Mouse (Mus musculus): ENCODE data around the gene Setd2. TPM values are rescaled to one million over a fixed set of nuclear protein-coding genes. Genes with fewer than 3 reads are reported as not detected.

Setd2 gene
- polyA plus RNA-seq, 1 experiment from 2014 or later = 75.1 TPM

DNA sequence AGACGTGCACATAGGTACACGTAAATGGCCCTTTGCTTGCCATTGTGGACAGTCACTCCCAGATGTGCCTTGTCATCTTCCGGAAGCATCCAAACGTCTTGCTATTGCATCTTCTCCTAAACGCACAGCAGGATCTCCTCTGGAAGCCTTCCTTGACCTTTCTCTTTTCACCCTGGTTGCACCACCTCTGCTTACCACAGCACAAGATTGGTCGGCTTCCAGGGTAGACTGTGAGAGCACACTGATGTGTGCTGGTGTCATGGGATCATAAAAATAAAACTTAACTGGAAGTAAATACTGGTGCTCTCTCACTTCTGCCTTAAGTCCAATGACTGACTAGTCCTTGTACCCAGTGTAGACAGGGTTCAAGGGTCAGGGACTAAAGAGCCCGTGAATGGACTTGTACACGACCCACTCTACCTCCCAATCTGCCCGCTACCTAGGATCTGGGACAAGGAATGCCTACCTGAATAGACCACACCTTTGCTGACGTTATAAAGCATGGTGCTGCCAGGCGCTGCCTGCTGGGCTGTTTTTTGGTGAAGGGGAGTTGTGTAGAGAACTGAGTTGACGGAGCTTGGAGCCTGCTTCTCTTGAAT lies 90.3 kb downstream of the Setd2 start:
- POLR2A ChIA-PET = no interaction called here

DNA sequence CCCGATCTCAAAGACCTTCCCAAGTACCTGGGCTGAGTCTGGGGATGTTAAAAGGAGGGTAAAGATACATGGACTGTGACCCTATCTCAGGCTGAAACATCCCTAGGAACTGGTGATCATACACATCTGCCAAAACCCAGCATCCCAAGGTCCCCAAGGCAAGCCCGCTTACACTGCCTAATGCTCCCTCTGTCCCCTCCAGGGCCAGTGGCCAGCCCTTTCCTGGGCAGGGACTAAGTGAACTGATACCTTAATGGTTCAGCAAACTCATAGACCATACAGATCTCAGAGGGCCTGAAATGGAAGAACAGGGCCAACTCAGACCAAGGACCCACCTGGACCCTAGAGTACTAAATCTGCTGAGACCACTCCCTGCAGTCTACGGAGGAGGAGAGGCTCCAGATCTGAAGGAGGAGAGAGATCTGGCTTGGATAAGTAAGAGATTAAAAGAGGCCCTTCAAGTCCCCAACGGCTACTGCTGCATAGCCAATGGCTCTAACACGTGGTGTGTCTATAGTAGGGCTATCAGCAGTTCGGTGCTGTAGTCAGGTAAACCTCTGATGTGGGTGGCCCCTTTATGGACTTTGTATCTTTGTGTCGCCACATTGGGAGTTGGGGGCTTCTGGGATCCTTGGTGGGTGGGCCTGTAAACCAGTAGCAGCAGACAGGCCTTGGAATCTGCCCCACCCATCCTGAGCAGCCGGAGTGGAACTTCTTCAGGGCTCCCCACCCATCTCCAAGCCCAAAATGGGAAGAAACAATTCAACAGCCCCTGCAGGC lies 91.2 kb downstream of the Setd2 start:
- DNase-seq (ENCODE audit: low read depth, low spot score) (no peak), ATAC-seq (no peak)
- CTCF ChIA-PET = interaction anchor here (0.8 to 1.1 kb wide), 2 partner anchors 11 kb away, joined by 3 read pairs; no protein-coding TSS in a partner anchor

More for the DNA sequence above, 90.3 kb downstream of the Setd2 start:
- TF ChIP-seq CTCF (IDR thresholded peaks at IDR 0.05) = no peak
- CTCF ChIA-PET = interaction anchor here (0.8 kb wide), 1 partner anchor 12 kb away, joined by 3 read pairs; no protein-coding TSS in a partner anchor
- no peak for DNase-seq (ENCODE audit: low read depth, low spot score)
- H3K27me3 ChIP-seq = no peaks in the 10 kb centered on the region
- ATAC-seq = no peak
- in situ Hi-C loops (cut with MboI; ENCODE audit: low pct_unique_long_range_greater_than_20kb) = loop anchor here (10.0 kb wide), 1 partner anchor 188 kb away; no protein-coding TSS in a partner anchor

DNA sequence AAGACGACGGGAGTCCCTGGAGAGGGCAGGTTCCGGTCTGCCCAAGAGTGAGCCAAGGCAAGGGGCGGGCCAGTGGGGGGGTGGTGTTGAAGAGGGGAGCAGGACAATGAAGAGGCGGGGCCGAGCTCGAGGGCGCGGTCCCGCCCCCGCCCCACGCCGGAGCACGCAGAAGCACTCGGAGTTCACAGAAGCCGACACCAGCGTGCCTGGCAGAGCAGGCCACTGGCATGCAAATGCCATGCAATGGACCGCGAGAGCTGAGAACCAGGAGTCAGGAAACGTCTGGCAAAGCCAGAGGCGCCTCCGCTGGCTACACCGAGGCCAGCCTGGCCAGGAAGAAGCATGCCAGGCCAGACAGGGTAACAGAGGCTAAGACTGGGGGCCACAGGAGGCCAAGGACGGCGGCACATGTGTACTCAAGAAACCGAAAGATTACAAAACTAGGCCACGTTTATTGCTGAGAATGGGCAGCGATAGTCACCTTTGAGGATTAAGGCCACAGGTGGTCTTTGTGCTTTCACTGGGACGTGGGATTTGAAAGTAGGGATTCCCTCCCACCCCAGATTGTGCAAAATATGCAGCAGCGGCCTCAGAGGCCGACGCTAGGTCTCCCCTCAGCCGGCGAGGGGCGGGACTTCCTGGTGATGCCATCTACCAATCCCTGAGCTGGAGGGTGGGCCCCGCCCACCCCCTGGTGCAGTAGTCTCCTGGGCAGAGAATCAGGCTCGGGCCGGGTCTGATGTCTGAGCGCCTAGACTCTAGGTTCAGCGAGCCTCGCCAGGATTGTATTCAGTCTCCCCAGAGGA lies 92.2 kb downstream of the Setd2 start, which contains the start of gene Nradd:
TSS of gene Nradd (minus strand) at position 92 of the 806 bp plus-strand sequence.
- in situ Hi-C loops (cut with MboI; ENCODE audit: low pct_unique_long_range_greater_than_20kb) = loop anchor here (10.0 kb wide), 1 partner anchor 190 kb away; no protein-coding TSS in a partner anchor
- ChIA-PET CTCF (interaction anchor here (1.1 to 1.2 kb wide), 2 partner anchors 10 to 176 kb away, joined by 3 read pairs; no protein-coding TSS in a partner anchor), POLR2A (no interaction called here)
- TF ChIP-seq CTCF (IDR thresholded peaks at IDR 0.05) = no peak
- DNase-seq (ENCODE audit: low read depth, low spot score) (peak; percentile 49), ATAC-seq (peak; percentile 87)
- no peaks in the 10 kb centered on the region for H3K27me3 ChIP-seq

More for the DNA sequence above, 91.2 kb downstream of the Setd2 start:
- in situ Hi-C loops (cut with MboI; ENCODE audit: low pct_unique_long_range_greater_than_20kb) = loop anchor here (10.0 kb wide), 1 partner anchor 189 kb away; no protein-coding TSS in a partner anchor
- H3K27me3 ChIP-seq = no peaks in the 10 kb centered on the region
- no peak for TF ChIP-seq CTCF (IDR thresholded peaks at IDR 0.05)
- POLR2A ChIA-PET = no interaction called here

DNA sequence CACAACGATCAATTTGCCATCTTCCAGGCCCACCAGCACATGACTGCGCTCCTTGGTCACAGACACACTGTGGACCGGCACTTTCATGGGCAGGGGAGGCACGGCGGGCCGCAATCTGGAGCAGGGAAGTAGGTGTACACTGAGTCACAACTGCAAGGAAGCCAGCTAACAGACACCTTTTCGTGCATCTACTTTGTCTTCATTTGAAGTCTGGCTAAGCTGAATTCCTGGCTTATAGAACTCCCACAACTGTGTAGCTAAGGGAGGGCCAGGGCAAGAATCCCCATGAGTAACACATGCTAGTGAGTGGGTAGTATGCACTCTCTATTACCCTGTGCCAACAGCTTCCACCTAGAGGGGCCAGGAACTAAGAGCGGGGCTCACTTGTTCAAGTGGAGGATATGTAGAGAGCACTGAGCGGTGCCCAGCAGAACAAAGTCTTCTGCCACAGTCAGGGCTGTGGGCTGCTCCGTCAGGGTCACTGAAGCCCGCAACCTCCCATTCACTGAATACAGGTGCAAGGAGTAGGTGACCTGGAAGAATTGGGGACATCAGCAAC lies 93.0 kb downstream of the Setd2 start:
- ChIA-PET CTCF (interaction anchor here (1.2 kb wide), 1 partner anchor 177 kb away, joined by 3 read pairs; no protein-coding TSS in a partner anchor), POLR2A (no interaction called here)
- H3K27me3 ChIP-seq = no peaks in the 10 kb centered on the region
- ATAC-seq (no peak), DNase-seq (ENCODE audit: low read depth, low spot score) (no peak)
- TF ChIP-seq CTCF (IDR thresholded peaks at IDR 0.05) = no peak
- in situ Hi-C loops (cut with MboI; ENCODE audit: low pct_unique_long_range_greater_than_20kb) = loop anchor here (10.0 kb wide), 1 partner anchor 191 kb away; no protein-coding TSS in a partner anchor

DNA sequence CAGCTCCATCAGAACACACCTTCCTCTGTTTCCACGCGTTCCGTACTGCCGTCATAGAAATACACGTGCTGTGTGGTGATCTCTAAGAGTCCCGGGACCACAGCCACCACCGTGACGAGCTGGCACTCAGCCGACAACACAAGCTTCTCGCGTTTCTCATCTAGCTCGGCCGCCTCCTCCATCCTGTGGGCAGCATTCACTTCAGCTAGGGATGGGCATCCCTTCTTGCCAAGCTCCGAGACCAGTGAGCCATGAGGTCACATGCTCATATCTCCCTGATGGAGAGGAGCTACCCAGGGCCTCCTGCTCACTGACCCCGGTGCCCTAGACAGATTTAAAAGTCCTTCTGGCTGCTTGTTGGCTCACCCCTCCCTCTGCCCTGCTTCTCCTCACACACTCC lies 97.8 kb downstream of the Setd2 start:
- ChIA-PET CTCF (interaction anchor here (0.9 to 1.9 kb wide), 7 partner anchors 10 to 219 kb away, joined by 3 to 7 read pairs (median 5); no protein-coding TSS in a partner anchor), POLR2A (no interaction called here)
- in situ Hi-C loops (cut with MboI; ENCODE audit: low pct_unique_long_range_greater_than_20kb) = loop anchor here (5.0 kb wide), 1 partner anchor 137 kb away; no protein-coding TSS in a partner anchor
- DNase-seq (ENCODE audit: low read depth, low spot score) = peak; percentile 55
- no peaks in the 10 kb centered on the region for H3K27me3 ChIP-seq
- TF ChIP-seq CTCF (IDR thresholded peaks at IDR 0.05) = no peak
- ATAC-seq = no peak

- ChIA-PET CTCF (interaction anchor here (0.7 to 3.3 kb wide), 10 partner anchors 9 to 220 kb away, joined by 3 to 9 read pairs (median 4); no protein-coding TSS in a partner anchor), POLR2A (no interaction called here)
- in situ Hi-C loops (cut with MboI; ENCODE audit: low pct_unique_long_range_greater_than_20kb) = loop anchor here (5.0 kb wide), 1 partner anchor 136 kb away; no protein-coding TSS in a partner anchor
- H3K27me3 ChIP-seq = no peaks in the 10 kb centered on the region
- no peak for DNase-seq (ENCODE audit: low read depth, low spot score)
- ATAC-seq = no peak
- TF ChIP-seq CTCF (IDR thresholded peaks at IDR 0.05) = no peak
Observed at GRCm38 (mm10) chr9:110631191-110631590, 98.8 kb downstream of the Setd2 start.

- POLR2A ChIA-PET = no interaction called here
- ATAC-seq = no peak
- no peak for DNase-seq (ENCODE audit: low read depth, low spot score)
- H3K27me3 ChIP-seq = no peaks in the 10 kb centered on the region
- CTCF ChIA-PET = interaction anchor here (0.7 to 3.3 kb wide), 5 partner anchors 18 to 182 kb away, joined by 3 to 9 read pairs (median 4); no protein-coding TSS in a partner anchor
- no peak for TF ChIP-seq CTCF (IDR thresholded peaks at IDR 0.05)
- in situ Hi-C loops (cut with MboI; ENCODE audit: low pct_unique_long_range_greater_than_20kb) = loop anchor here (5.0 kb wide), 1 partner anchor 136 kb away; no protein-coding TSS in a partner anchor
Observed at GRCm38 (mm10) chr9:110631651-110632275, 99.4 kb downstream of the Setd2 start.

DNA sequence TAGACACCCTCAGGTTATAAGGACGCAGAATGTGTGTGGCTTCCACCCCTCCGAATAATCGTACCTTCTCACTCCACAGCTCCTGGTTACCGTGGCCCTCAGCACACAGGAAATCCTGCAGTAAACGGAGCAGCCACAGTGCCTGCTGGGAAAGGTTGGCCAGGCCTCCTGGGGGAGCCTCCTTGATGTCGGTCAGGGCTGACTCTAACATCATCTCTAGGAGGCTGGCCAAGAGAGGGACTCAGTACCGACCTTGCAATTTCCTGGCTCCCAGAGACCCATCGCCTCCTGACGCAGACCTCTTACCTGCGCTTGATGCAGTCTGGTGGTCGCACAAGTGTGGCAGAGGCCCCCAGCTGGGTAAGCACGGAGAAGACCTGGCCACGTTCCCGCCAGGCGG lies 100.3 kb downstream of the Setd2 start:
- DNase-seq (ENCODE audit: low read depth, low spot score) = no peak
- no peak for ATAC-seq
- in situ Hi-C loops (cut with MboI; ENCODE audit: low pct_unique_long_range_greater_than_20kb) = loop anchor here (5.0 kb wide), 1 partner anchor 135 kb away; no protein-coding TSS in a partner anchor
- no peak for TF ChIP-seq CTCF (IDR thresholded peaks at IDR 0.05)
- POLR2A ChIA-PET = interaction anchor here (0.9 kb wide), 1 partner anchor 222 kb away, joined by 3 read pairs; no protein-coding TSS in a partner anchor
- H3K27me3 ChIP-seq = no peaks in the 10 kb centered on the region
- CTCF ChIA-PET = interaction anchor here (1.0 to 3.3 kb wide), 3 partner anchors 20 to 217 kb away, joined by 3 to 9 read pairs (median 3); no protein-coding TSS in a partner anchor

- CTCF ChIA-PET = interaction anchor here (1.0 to 3.3 kb wide), 7 partner anchors 10 to 218 kb away, joined by 3 to 9 read pairs (median 3); partner anchors contain the start of gene Nradd
- in situ Hi-C loops (cut with MboI; ENCODE audit: low pct_unique_long_range_greater_than_20kb) = loop anchor here (5.0 kb wide), 1 partner anchor 133 kb away; no protein-coding TSS in a partner anchor
- no peaks in the 10 kb centered on the region for H3K27me3 ChIP-seq
- DNase-seq (ENCODE audit: low read depth, low spot score) (no peak), ATAC-seq (no peak)
- POLR2A ChIA-PET = interaction anchor here (1.2 to 1.5 kb wide), 2 partner anchors 11 to 184 kb away, joined by 3 to 4 read pairs; no protein-coding TSS in a partner anchor
- TF ChIP-seq CTCF (IDR thresholded peaks at IDR 0.05) = no peak
Observed at GRCm38 (mm10) chr9:110633882-110634281, 101.5 kb downstream of the Setd2 start.
